Mouse (Mus musculus) brain, embryonic 14.5 days (tissue): ENCODE measurements around the gene Cep295.

Source experiments
- CTCF ChIP-seq: fragments of 200-500 bp; IDR thresholded peaks from 2 replicates; pipeline ENCODE4 v1.5.1; 2012; ENCODE audit warnings: inconsistent platforms, mild to moderate bottlenecking, moderate library complexity, borderline replicate concordance; ENCODE audit not compliant: insufficient read depth, insufficient read length; ENCODE audit errors: extremely low read depth
- POLR2A ChIP-seq: fragments of 200-500 bp; IDR thresholded peaks from 2 replicates; pipeline ENCODE4 v1.6.1; 2012; ENCODE audit warnings: mild to moderate bottlenecking, inconsistent platforms, borderline replicate concordance; ENCODE audit not compliant: poor library complexity, insufficient read depth, insufficient read length, severe bottlenecking; ENCODE audit errors: extremely low read depth

DNA sequence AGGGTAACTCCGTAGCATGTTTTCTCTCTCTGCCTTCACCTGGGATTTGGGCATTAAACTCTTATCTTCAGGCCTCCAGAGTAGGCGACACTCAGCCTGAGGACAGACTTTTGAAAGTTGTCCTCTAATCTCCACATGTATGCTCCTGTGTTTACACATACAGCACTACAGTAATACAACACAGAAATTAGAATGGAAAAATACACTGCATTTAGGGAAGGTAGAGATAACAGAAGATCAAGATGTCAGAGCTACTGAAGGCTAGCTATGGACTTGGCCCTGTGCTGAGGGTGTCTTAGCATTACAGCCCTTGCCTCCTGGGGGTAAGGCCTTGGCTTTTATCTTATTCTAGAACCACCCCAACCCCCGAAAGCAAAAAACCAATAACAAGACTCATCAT, 69.2 kb downstream of the Cep295 start:
- TF ChIP-seq CTCF: no peak
- TF ChIP-seq POLR2A: no peak
